Mouse (Mus musculus): ENCODE measurements around the gene Adam17. TPM values are rescaled to one million over a fixed set of nuclear protein-coding genes. Genes with fewer than 3 reads are reported as not detected.

The Adam17 gene
- 39.8 and 45.4 TPM in 2 replicates for polyA plus RNA-seq (2014; fragmentation: Nextera tagmentation; extraction: Ambion mirVana)

DNA sequence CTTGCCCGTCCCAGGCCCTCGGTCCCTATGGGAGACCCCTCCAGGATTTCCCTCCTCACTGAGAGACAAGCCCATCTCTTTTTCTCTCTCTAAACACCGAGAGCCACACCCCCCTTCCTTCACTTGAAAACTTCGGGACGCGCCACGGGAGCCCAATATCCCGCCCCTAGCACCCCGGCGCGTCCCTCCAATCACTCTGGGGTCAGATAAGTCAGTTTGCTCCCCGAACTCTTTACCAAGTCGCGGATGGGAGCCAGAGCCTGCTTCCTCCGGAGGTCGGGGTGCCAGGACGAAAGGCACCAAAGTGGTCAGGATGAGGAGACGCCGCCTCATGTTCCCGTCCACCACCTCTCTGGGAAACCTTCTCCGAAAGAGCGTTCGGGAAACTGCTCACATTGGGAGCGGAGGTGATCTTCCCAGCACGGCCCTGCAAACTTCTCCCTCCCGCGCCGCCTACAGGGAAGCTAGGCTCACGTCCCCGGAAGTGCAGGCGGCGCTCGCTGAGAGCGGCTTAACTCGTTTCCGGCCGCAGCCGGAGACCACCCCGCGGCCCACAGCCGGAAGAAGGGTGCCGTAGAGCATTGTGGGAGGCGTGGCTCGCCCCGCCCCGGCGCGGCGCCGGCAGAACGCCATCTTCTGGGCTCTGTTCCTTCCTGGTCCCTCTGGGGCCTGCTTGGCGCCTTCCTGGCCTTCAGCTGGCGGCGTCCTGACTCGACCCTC is at the start of gene Adam17:
TSS of gene Adam17 (minus strand) at position 533 of the 720 bp plus-strand sequence.
- ATAC-seq (ENCODE audit: low read depth): peak; percentile 98
- Histone ChIP-seq H3K27me3 (replicated peaks; ENCODE audit: control insufficient read depth, insufficient read depth, low read length) (no peaks in the 10 kb centered on the region), H3K9me3 (ENCODE audit: control insufficient read depth, low read length) (no peaks in the 10 kb centered on the region), H3K27ac (replicated peaks; ENCODE audit: low read depth, low read length) (peak within 1 kb of the TSS; percentile 96), H3K4me3 (ENCODE audit: low read depth, low read length) (peak within 1 kb of the TSS; percentile 82), H3K4me2 (ENCODE audit: low read depth, low read length) (peak within 1 kb of the TSS; percentile 76), H3K36me3 (ENCODE audit: control insufficient read depth, insufficient read depth, low read length) (no peaks in the 10 kb centered on the region), H3K9ac (ENCODE audit: low read depth, low read length) (peak within 1 kb of the TSS; percentile 88), H3K4me1 (ENCODE audit: control insufficient read depth, insufficient read depth, low read length) (no peaks in the 10 kb centered on the region)
- DNase-seq (ENCODE audit: low spot score): peak; percentile 98
- WGBS: under 1% methylated on average over 34 of the region's 55 CpGs

DNA sequence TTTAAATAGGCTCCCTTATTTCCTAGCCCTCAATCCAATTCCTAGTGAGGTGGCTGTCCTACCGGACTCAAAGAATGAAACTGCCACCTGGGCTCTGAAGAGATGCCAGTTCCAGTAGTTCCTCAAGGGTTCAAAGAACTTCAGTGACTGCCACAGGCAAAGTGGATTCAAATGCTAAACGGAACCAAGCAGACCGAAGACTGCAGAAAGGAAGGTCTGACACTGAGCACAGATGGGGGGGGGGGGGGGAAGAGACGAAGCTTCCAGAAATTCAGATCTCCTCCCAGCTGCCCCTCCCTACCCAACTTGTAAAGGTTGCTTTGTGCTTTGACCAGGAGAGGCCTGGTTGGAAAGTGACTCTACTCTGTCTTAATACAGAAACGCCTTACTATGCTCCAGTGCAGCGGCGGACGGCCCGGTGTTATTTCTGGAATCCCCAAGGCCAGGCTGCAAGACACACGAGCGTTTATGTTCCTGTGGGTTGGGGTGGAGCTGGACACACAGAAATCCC is 45.2 kb upstream of the Adam17 start:
- DNase-seq (ENCODE audit: low spot score) (peak; percentile 57), ATAC-seq (ENCODE audit: low read depth) (no peak)
- Histone ChIP-seq H3K4me1 (ENCODE audit: control insufficient read depth, insufficient read depth, low read length) (peaks cover 8% of the 10 kb centered on the region), H3K9ac (ENCODE audit: low read depth, low read length) (0 out of 2 replicates have a peak overlapping the region, but pooled peaks have one; percentile 99), H3K4me2 (ENCODE audit: low read depth, low read length) (peak overlapping the region; percentile 55), H3K27ac (replicated peaks; ENCODE audit: low read depth, low read length) (peak overlapping the region; percentile 75), H3K4me3 (ENCODE audit: low read depth, low read length) (peak overlapping the region; percentile 89), H3K9me3 (ENCODE audit: control insufficient read depth, low read length) (peaks cover 13% of the 10 kb centered on the region), H3K36me3 (ENCODE audit: control insufficient read depth, insufficient read depth, low read length) (peaks cover 22% of the 10 kb centered on the region), H3K27me3 (replicated peaks; ENCODE audit: control insufficient read depth, insufficient read depth, low read length) (no peaks in the 10 kb centered on the region)
- WGBS: 40% methylated on average over 10 of the region's 11 CpGs

DNA sequence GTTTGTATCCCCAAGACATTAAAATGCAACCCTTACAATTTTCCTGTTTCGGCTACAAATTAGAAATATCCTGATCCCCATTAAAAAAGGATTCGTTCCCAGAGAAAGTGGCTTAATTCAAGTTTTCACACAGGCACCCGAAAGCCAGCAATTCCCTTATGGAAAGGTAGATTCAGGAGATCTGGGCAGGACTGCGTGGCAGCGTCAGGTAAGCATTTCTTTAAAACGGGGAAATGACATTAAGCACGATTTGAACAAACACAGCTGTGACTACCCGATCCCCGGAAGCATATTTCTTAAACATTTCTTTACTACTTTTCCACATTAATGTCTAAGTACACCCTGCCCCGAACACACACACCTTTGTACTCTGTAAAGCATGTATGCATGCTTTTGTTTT is 44.7 kb upstream of the Adam17 start:
- H3K9ac ChIP-seq (ENCODE audit: low read depth, low read length): peak overlapping the region; percentile 99
- no peak for ATAC-seq (ENCODE audit: low read depth)
- H3K9me3 ChIP-seq (ENCODE audit: control insufficient read depth, low read length): peaks cover 19% of the 10 kb centered on the region
- WGBS: 3% methylated on average over 10 of the region's 10 CpGs
- H3K4me2 ChIP-seq (ENCODE audit: low read depth, low read length): peak overlapping the region; percentile 55
- peak; percentile 10 for DNase-seq (ENCODE audit: low spot score)
- peak overlapping the region; percentile 89 for H3K4me3 ChIP-seq (ENCODE audit: low read depth, low read length)
- no peaks in the 10 kb centered on the region for H3K27me3 ChIP-seq (replicated peaks; ENCODE audit: control insufficient read depth, insufficient read depth, low read length)
- peaks cover 28% of the 10 kb centered on the region for H3K36me3 ChIP-seq (ENCODE audit: control insufficient read depth, insufficient read depth, low read length)
- H3K4me1 ChIP-seq (ENCODE audit: control insufficient read depth, insufficient read depth, low read length): peaks cover 8% of the 10 kb centered on the region
- H3K27ac ChIP-seq (replicated peaks; ENCODE audit: low read depth, low read length): peak overlapping the region; percentile 75

DNA sequence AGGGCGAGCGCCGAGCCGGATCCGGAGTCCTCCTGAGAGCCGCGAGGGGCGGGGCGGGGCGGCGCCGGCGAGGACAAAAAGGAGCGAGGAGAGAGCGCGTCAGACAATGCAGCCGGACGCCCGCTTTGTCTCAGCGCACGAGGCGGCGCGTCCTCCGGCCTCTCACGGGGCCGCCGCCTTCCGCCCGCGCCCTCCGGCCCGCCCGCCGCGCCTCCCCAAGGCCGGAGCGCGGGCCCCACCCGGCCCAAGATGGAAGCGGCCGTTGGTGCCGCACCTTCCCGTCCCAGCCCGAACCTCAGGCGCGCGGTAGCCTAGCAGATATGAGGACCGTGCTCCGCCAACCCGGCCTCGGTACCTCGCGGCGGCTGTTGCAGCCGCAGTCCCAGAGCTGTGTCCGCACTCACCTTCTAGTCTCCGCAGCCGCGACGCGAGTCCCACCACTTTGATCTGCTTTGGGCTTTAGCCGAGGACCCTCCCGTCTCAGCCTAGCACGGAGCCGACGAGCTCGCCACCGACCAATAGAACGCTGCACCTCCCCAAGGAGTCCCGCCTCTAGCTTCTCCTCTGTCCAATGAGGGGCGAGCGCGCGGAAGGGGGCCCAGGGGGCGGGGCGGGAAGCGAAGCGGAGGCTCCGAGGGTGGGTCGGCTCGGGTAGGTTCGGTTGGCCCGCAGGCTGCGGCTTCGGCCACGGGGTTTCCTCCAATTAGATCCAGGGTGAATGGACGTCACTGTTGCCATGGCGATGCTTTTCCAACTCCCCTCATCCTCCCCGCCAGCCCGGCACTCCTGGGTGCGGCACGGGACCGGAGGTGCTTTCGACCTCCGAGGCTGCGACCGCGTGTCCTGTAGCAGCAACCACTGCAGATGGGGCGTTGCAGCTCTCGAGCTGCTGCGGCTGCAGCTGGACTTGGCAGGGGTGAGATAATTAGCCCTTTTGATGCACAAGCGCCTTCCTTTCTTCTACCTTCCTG is 44.0 kb upstream of the Adam17 start, which contains the start of gene Ywhaq:
TSS of gene Ywhaq (minus strand) at position 538 of the 971 bp plus-strand sequence.
- H3K4me1 ChIP-seq (ENCODE audit: control insufficient read depth, insufficient read depth, low read length): peaks cover 8% of the 10 kb centered on the region
- peak within 1 kb of the TSS; percentile 89 for H3K4me3 ChIP-seq (ENCODE audit: low read depth, low read length)
- DNase-seq (ENCODE audit: low spot score): peak; percentile 99
- no peaks in the 10 kb centered on the region for H3K27me3 ChIP-seq (replicated peaks; ENCODE audit: control insufficient read depth, insufficient read depth, low read length)
- H3K9ac ChIP-seq (ENCODE audit: low read depth, low read length): peak within 1 kb of the TSS; percentile 99
- H3K9me3 ChIP-seq (ENCODE audit: control insufficient read depth, low read length): peaks cover 26% of the 10 kb centered on the region
- peaks cover 35% of the 10 kb centered on the region for H3K36me3 ChIP-seq (ENCODE audit: control insufficient read depth, insufficient read depth, low read length)
- ATAC-seq (ENCODE audit: low read depth): peak; percentile 99
- peak within 1 kb of the TSS; percentile 58 for H3K4me2 ChIP-seq (ENCODE audit: low read depth, low read length)
- peak within 1 kb of the TSS; percentile 100 for H3K27ac ChIP-seq (replicated peaks; ENCODE audit: low read depth, low read length)
- under 1% methylated on average over 40 of the region's 103 CpGs for WGBS

DNA sequence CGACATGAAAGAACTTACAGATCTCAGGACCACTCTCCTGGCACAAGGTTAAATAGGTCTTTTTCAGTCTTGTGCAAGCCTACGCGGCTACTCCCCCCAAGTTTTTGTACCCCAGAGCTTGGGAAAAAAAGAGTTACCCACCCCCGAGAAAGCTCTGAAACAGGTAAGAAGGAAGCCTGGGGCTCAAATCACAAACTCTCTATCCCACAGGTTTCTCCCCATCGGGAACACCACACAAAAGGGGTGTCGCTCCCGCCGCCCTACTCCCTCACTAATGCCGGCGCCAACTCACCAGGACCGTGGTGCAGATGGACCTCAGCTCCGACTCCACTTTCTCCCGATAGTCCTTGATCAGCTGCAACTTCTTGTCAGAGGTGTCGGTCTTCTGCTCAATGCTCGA is 43.1 kb upstream of the Adam17 start:
- WGBS: 2% methylated on average over 12 of the region's 15 CpGs
- Histone ChIP-seq H3K36me3 (ENCODE audit: control insufficient read depth, insufficient read depth, low read length) (peaks cover 44% of the 10 kb centered on the region), H3K4me2 (ENCODE audit: low read depth, low read length) (peak overlapping the region; percentile 58), H3K4me3 (ENCODE audit: low read depth, low read length) (peak overlapping the region; percentile 89), H3K9ac (ENCODE audit: low read depth, low read length) (peak overlapping the region; percentile 99), H3K27ac (replicated peaks; ENCODE audit: low read depth, low read length) (no peak overlapping the region; the same call in 1 of the 2 replicates), H3K4me1 (ENCODE audit: control insufficient read depth, insufficient read depth, low read length) (peaks cover 8% of the 10 kb centered on the region), H3K9me3 (ENCODE audit: control insufficient read depth, low read length) (peaks cover 34% of the 10 kb centered on the region), H3K27me3 (replicated peaks; ENCODE audit: control insufficient read depth, insufficient read depth, low read length) (no peaks in the 10 kb centered on the region)
- ATAC-seq (ENCODE audit: low read depth) (no peak), DNase-seq (ENCODE audit: low spot score) (no peak)

DNA sequence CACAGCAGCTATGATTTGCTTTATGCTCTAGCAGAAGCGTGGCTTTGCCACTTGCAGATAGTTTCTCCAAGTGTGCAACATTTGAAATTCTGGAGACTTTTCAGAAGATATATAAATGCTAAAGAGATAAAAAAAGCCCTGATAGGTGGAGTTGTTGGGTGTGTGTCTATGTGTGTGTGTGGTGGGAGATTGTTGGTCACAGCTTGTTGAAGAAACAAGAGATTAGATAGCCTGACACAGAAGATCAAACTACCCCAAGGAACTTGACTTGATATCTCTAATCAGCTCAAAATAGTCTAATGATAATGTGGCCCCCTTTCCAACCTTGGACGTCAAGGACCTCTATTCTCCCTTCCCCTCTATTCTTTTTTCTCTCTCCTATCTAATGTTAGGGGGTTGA is 37.2 kb upstream of the Adam17 start:
- peaks cover 6% of the 10 kb centered on the region for H3K4me1 ChIP-seq (ENCODE audit: control insufficient read depth, insufficient read depth, low read length)
- ATAC-seq (ENCODE audit: low read depth): no peak
- 92% methylated on average over 2 of the region's 2 CpGs for WGBS
- H3K27ac ChIP-seq (replicated peaks; ENCODE audit: low read depth, low read length): no peak overlapping the region
- DNase-seq (ENCODE audit: low spot score): no peak
- H3K36me3 ChIP-seq (ENCODE audit: control insufficient read depth, insufficient read depth, low read length): peaks cover 97% of the 10 kb centered on the region
- no peaks in the 10 kb centered on the region for H3K27me3 ChIP-seq (replicated peaks; ENCODE audit: control insufficient read depth, insufficient read depth, low read length)
- H3K9me3 ChIP-seq (ENCODE audit: control insufficient read depth, low read length): peaks cover 68% of the 10 kb centered on the region
- no peak overlapping the region for H3K4me3 ChIP-seq (ENCODE audit: low read depth, low read length)
- H3K9ac ChIP-seq (ENCODE audit: low read depth, low read length): no peak overlapping the region
- no peak overlapping the region for H3K4me2 ChIP-seq (ENCODE audit: low read depth, low read length)

DNA sequence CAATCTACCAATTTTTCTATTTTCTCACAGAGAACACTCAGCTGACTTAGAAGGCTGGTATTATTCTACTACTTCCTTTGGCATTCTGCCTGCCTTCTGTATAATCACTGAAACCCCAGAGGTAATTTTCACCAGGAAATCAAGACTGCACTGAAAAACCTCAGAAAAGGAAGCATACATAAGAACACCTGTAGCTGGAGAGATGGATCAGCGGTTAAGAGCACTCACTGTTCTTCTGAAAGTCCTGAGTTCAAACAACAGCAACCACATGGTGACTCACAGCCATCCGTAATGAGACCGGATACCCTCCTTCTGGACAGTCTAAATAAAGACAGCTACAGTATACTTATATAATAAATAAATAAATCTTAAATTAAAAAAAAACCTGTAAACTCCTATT is 36.2 kb upstream of the Adam17 start:
- H3K9ac ChIP-seq (ENCODE audit: low read depth, low read length): no peak overlapping the region
- 98% methylated on average over 3 of the region's 3 CpGs for WGBS
- no peaks in the 10 kb centered on the region for H3K4me1 ChIP-seq (ENCODE audit: control insufficient read depth, insufficient read depth, low read length)
- no peak overlapping the region for H3K4me3 ChIP-seq (ENCODE audit: low read depth, low read length)
- no peaks in the 10 kb centered on the region for H3K27me3 ChIP-seq (replicated peaks; ENCODE audit: control insufficient read depth, insufficient read depth, low read length)
- H3K27ac ChIP-seq (replicated peaks; ENCODE audit: low read depth, low read length): no peak overlapping the region
- no peak overlapping the region for H3K4me2 ChIP-seq (ENCODE audit: low read depth, low read length)
- H3K36me3 ChIP-seq (ENCODE audit: control insufficient read depth, insufficient read depth, low read length): peaks cover 96% of the 10 kb centered on the region
- DNase-seq (ENCODE audit: low spot score) (no peak), ATAC-seq (ENCODE audit: low read depth) (no peak)
- H3K9me3 ChIP-seq (ENCODE audit: control insufficient read depth, low read length): peaks cover 64% of the 10 kb centered on the region

DNA sequence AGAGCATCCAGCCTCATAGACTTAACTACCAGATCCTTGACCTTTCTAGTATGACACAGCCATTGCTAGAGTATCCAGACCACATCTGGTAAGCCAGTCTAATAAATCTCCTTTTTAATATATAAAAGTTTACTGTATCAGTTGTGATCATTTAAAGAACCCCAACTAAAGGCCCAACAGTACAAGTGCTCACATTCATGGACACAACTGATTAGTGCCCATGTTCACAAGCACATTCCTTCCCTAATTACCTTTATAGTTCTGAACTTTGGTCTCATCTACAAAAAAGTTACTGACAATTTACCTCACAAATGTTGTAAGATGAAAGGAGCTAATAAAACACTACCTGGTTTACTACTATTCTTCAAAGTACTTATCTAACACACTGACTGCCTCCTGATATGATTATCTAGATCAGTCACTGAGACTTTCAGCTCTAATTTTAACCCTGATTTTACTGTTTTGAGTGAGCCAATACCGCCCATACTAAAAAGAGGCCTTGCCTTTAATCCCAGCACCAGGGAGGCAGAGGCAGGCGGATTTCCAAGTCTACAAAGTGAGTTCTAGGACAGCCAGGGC is 35.4 kb upstream of the Adam17 start:
- no peak for ATAC-seq (ENCODE audit: low read depth)
- DNase-seq (ENCODE audit: low spot score): no peak
- Histone ChIP-seq H3K4me2 (ENCODE audit: low read depth, low read length) (no peak overlapping the region), H3K27me3 (replicated peaks; ENCODE audit: control insufficient read depth, insufficient read depth, low read length) (no peaks in the 10 kb centered on the region), H3K27ac (replicated peaks; ENCODE audit: low read depth, low read length) (no peak overlapping the region), H3K4me3 (ENCODE audit: low read depth, low read length) (no peak overlapping the region), H3K9ac (ENCODE audit: low read depth, low read length) (no peak overlapping the region), H3K9me3 (ENCODE audit: control insufficient read depth, low read length) (peaks cover 56% of the 10 kb centered on the region), H3K36me3 (ENCODE audit: control insufficient read depth, insufficient read depth, low read length) (peaks cover 94% of the 10 kb centered on the region), H3K4me1 (ENCODE audit: control insufficient read depth, insufficient read depth, low read length) (no peaks in the 10 kb centered on the region)
- WGBS: 91% methylated on average over 2 of the region's 2 CpGs

Data from embryonic facial prominence, embryonic 14.5 days (tissue).